Mouse (Mus musculus) testis, adult 2 months (tissue): ENCODE results near the gene Perp.

ENCODE experiments used
- CTCF ChIP-seq: fragments of 200-500 bp; IDR thresholded peaks from 2 replicates; pipeline ENCODE4 v1.5.1; 2012; ENCODE audit warnings: low read depth, mild to moderate bottlenecking, inconsistent platforms, low read length, moderate library complexity; ENCODE audit not compliant: control insufficient read depth, insufficient read depth, insufficient replicate concordance
- POLR2A ChIP-seq: fragments of 200-500 bp; IDR thresholded peaks from 2 replicates; pipeline ENCODE4 v1.6.1; 2012; ENCODE audit warnings: low read depth, mild to moderate bottlenecking, inconsistent platforms, low read length, moderate library complexity; ENCODE audit not compliant: control insufficient read depth

DNA sequence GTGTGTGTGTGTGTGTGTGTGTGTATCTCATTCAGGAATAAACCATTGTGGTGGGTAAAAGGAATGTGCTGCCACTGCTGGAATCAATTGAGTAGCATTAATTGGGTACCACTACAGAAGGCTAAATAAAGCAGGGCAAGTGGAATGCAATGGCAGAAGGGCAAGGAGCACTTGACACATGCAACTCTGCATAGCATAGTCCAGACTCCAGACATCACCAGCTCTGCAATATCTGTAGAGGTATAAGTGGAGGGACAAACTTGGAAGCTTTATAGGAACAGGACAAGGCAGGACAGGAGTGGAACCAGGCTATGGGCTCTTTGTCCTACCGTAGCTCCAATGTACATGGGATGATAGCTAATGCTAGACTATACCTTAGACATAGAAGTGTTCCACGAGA, 33.1 kb upstream of the Perp start:
- TF ChIP-seq CTCF (no peak), POLR2A (no peak)
